Mouse (Mus musculus): Measurements from ENCODE around the gene Arid3b. TPM values are rescaled to one million over a fixed set of nuclear protein-coding genes. Genes with fewer than 3 reads are reported as not detected.

The Arid3b gene
- polyA plus RNA-seq, 1 experiment from 2014 or later = 9.7 TPM

Other genes starting within 250 kb of the Arid3b start
- 3.6 and 3.7 TPM in 2 replicates for gene Ulk3, start 247.3 kb downstream of the Arid3b start, polyA plus RNA-seq (2015; fragmentation: Nextera tagmentation; extraction: Ambion mirVana)
- not detected in 2 replicates for gene Cplx3, start 230.5 kb downstream of the Arid3b start, polyA plus RNA-seq (2015; fragmentation: Nextera tagmentation; extraction: Ambion mirVana)
- gene Lman1l, start 216.0 kb downstream of the Arid3b start, polyA plus RNA-seq (2015; fragmentation: Nextera tagmentation; extraction: Ambion mirVana) = 0.06 TPM in 1 of 2 replicates, not detected in the other
- 20.7 and 21.7 TPM in 2 replicates for gene Csk, start 183.2 kb downstream of the Arid3b start, polyA plus RNA-seq (2015; fragmentation: Nextera tagmentation; extraction: Ambion mirVana)
- gene Cyp1a2, start 153.1 kb downstream of the Arid3b start, polyA plus RNA-seq (2015; fragmentation: Nextera tagmentation; extraction: Ambion mirVana) = 0.10 TPM in 1 of 2 replicates, not detected in the other
- 0.17 and 0.22 TPM in 2 replicates for gene Cyp1a1, start 148.9 kb downstream of the Arid3b start, polyA plus RNA-seq (2015; fragmentation: Nextera tagmentation; extraction: Ambion mirVana)
- 16.7 and 18.4 TPM in 2 replicates for gene Edc3, start 128.3 kb downstream of the Arid3b start, polyA plus RNA-seq (2015; fragmentation: Nextera tagmentation; extraction: Ambion mirVana)
- gene Clk3, start 70.9 kb downstream of the Arid3b start, polyA plus RNA-seq (2015; fragmentation: Nextera tagmentation; extraction: Ambion mirVana) = 86.2 and 97.4 TPM in 2 replicates
- gene Ubl7, start 74.2 kb upstream of the Arid3b start, polyA plus RNA-seq (2015; fragmentation: Nextera tagmentation; extraction: Ambion mirVana) = 58.9 and 64.1 TPM in 2 replicates
- gene Sema7a, start 103.3 kb upstream of the Arid3b start, polyA plus RNA-seq (2015; fragmentation: Nextera tagmentation; extraction: Ambion mirVana) = not detected in 2 replicates
- 0.41 and 0.46 TPM in 2 replicates for gene Cyp11a1, start 169.6 kb upstream of the Arid3b start, polyA plus RNA-seq (2015; fragmentation: Nextera tagmentation; extraction: Ambion mirVana)
- gene Stra6, start 227.0 kb upstream of the Arid3b start, polyA plus RNA-seq (2015; fragmentation: Nextera tagmentation; extraction: Ambion mirVana) = 0.05 and 0.35 TPM in 2 replicates